Mouse (Mus musculus) ES-E14 (cell line): Measurements from ENCODE around the gene Dmbt1. TPM values are rescaled to one million over a fixed set of nuclear protein-coding genes. Genes with fewer than 3 reads are reported as not detected.

Experiments
- DNase-seq: peaks from one replicate; pipeline ENCODE4 v3.0.0-alpha.2; 2013; ENCODE audit warnings: low read depth, low spot score
- H3K27ac ChIP-seq: 2 replicates; pipeline ENCODE4 v1.5.1; 2012; ENCODE audit warnings: low read depth, mild to moderate bottlenecking, low read length, moderate library complexity, mixed read lengths; ENCODE audit not compliant: poor library complexity, insufficient read depth, severe bottlenecking
- H3K36me3 ChIP-seq: 2 replicates; pipeline ENCODE4 v1.6.1; 2012; ENCODE audit warnings: mild to moderate bottlenecking, low read length, moderate library complexity, mixed read lengths; ENCODE audit not compliant: control insufficient read depth, poor library complexity, insufficient read depth, severe bottlenecking
- H3K4me1 ChIP-seq, 2 experiments: fragments of 150-350 bp in 1 of 2; sonication (generic) in 1 of 2; 2 replicates each; pipeline ENCODE4 v1.6.1; 2012; ENCODE audit warnings: low read length in 2 of 2, mild to moderate bottlenecking in 1 of 2, mixed read lengths in 1 of 2; ENCODE audit not compliant: control insufficient read depth in 2 of 2, insufficient read depth in 2 of 2, poor library complexity in 1 of 2
- H3K4me3 ChIP-seq, 2 experiments: fragments of 150-350 bp in 1 of 2; sonication (generic) in 1 of 2; 2 replicates each; pipeline ENCODE4 v1.5.1; 2012; ENCODE audit warnings: low read length in 2 of 2, low read depth in 1 of 2, mild to moderate bottlenecking in 1 of 2, mixed read lengths in 1 of 2; ENCODE audit not compliant: insufficient read depth in 1 of 2, poor library complexity in 1 of 2, severe bottlenecking in 1 of 2
- H3K9ac ChIP-seq: 2 replicates; pipeline ENCODE4 v1.6.1; 2012; ENCODE audit warnings: low read depth, mild to moderate bottlenecking, low read length, mixed read lengths; ENCODE audit not compliant: poor library complexity, insufficient read depth, severe bottlenecking
- H3K9me3 ChIP-seq: fragments of 150-350 bp; sonication (generic); 2 replicates; pipeline ENCODE4 v1.6.1; 2012; ENCODE audit warnings: low read depth, mild to moderate bottlenecking, low read length; ENCODE audit not compliant: control insufficient read depth, insufficient read depth
- CHD2 ChIP-seq: IDR thresholded peaks from 2 replicates; pipeline ENCODE4 v1.6.1; 2014; ENCODE audit warnings: mild to moderate bottlenecking, low read depth, low read length, inconsistent platforms
- HCFC1 ChIP-seq: IDR thresholded peaks from 2 replicates; pipeline ENCODE4 v1.6.1; 2012; ENCODE audit warnings: low read length, inconsistent platforms, borderline replicate concordance; ENCODE audit not compliant: insufficient read depth
- MAFK ChIP-seq: IDR thresholded peaks from 2 replicates; pipeline ENCODE4 v1.6.1; 2014; ENCODE audit warnings: mild to moderate bottlenecking, low read depth, low read length, inconsistent platforms; ENCODE audit not compliant: insufficient read depth
- ZC3H11A ChIP-seq: IDR thresholded peaks from 2 replicates; pipeline ENCODE4 v1.6.1; 2012; ENCODE audit warnings: low read depth, mild to moderate bottlenecking, inconsistent platforms, low read length, borderline replicate concordance
- ZNF384 ChIP-seq: IDR thresholded peaks from 2 replicates; pipeline ENCODE4 v1.6.1; 2012; ENCODE audit warnings: low read depth, low read length, inconsistent platforms
- in situ Hi-C, 2 experiments: fragments of 600-800 bp; cut with MboI; formaldehyde crosslinking; loops; one replicate each; pipeline ENCODE4 v1.15.1; 2025; ENCODE audit warnings: low sequenced_read_pairs in 2 of 2, inconsistent platforms in 1 of 2; ENCODE audit not compliant: unreplicated experiment in 2 of 2
- total RNA-seq: library from RNA; depleted of rRNA; stranded (reverse); fragments of 300-350 nt; gene quantifications from 2 replicates; pipeline ENCODE4 v1.2.3, GENCODE M21; 2012

Dmbt1 gene
- total RNA-seq, 1 experiment: 0.27 TPM

- Histone ChIP-seq H3K27ac (no peak overlapping the region), H3K9ac (no peak overlapping the region), H3K4me1 (no peaks in the 10 kb centered on the region), H3K9me3 (no peaks in the 10 kb centered on the region), H3K4me3 (no peak overlapping the region), H3K36me3 (no peaks in the 10 kb centered on the region)
- DNase-seq: no peak
- TF ChIP-seq CHD2 (no peak), MAFK (no peak), ZNF384 (no peak), HCFC1 (no peak)
- in situ Hi-C loops: no loop called here
Observed at GRCm38 (mm10) chr7:131133181-131133580, 101.3 kb downstream of the Dmbt1 start.

- in situ Hi-C loops: no loop called here
- no peak within 1 kb of the TSS for H3K27ac ChIP-seq
- DNase-seq: no peak
- TF ChIP-seq CHD2: no peak
- no peak for TF ChIP-seq MAFK
- TF ChIP-seq HCFC1: no peak
- no peak for TF ChIP-seq ZC3H11A
- TF ChIP-seq ZNF384: no peak
- H3K4me1 ChIP-seq: no peaks in the 10 kb centered on the region
- H3K9ac ChIP-seq: no peak within 1 kb of the TSS
- no peaks in the 10 kb centered on the region for H3K36me3 ChIP-seq
- no peaks in the 10 kb centered on the region for H3K9me3 ChIP-seq
- no peak within 1 kb of the TSS for H3K4me3 ChIP-seq
Observed at GRCm38 (mm10) chr7:131146214-131146613, 114.4 kb downstream of the Dmbt1 start, which contains the start of gene 4933402N03Rik. 4933402N03Rik (minus strand) TSS chr7:131146314.

- TF ChIP-seq MAFK (no peak), ZC3H11A (no peak)
- no peak overlapping the region for H3K4me3 ChIP-seq
- in situ Hi-C loops: no loop called here
Observed at GRCm38 (mm10) chr7:131150179-131150578, 118.3 kb downstream of the Dmbt1 start.

GRCm38 (mm10) chr7:131153044-131153443 lies 121.2 kb downstream of the Dmbt1 start:
- no peaks in the 10 kb centered on the region for H3K36me3 ChIP-seq
- H3K9ac ChIP-seq: no peak overlapping the region
- H3K9me3 ChIP-seq: no peaks in the 10 kb centered on the region
- TF ChIP-seq CHD2: no peak
- no peak for TF ChIP-seq ZNF384
- no peak for TF ChIP-seq HCFC1
- no peak for TF ChIP-seq MAFK
- TF ChIP-seq ZC3H11A: no peak
- H3K4me1 ChIP-seq: no peaks in the 10 kb centered on the region
- H3K4me3 ChIP-seq: no peak overlapping the region
- in situ Hi-C loops: no loop called here
- DNase-seq: no peak
- H3K27ac ChIP-seq: no peak overlapping the region

More at GRCm38 (mm10) chr7:131150179-131150578, 118.3 kb downstream of the Dmbt1 start:
- Histone ChIP-seq H3K36me3 (no peaks in the 10 kb centered on the region), H3K9me3 (no peaks in the 10 kb centered on the region), H3K27ac (no peak overlapping the region), H3K4me1 (no peaks in the 10 kb centered on the region), H3K9ac (no peak overlapping the region)
- no peak for DNase-seq

GRCm38 (mm10) chr7:131162251-131162650 lies 130.4 kb downstream of the Dmbt1 start:
- Histone ChIP-seq H3K36me3 (no peaks in the 10 kb centered on the region), H3K9me3 (no peaks in the 10 kb centered on the region), H3K27ac (no peak overlapping the region), H3K4me3 (no peak overlapping the region), H3K4me1 (no peaks in the 10 kb centered on the region), H3K9ac (no peak overlapping the region)
- in situ Hi-C loops: no loop called here
- no peak for TF ChIP-seq ZNF384
- TF ChIP-seq HCFC1: no peak
- TF ChIP-seq ZC3H11A: no peak
- no peak for TF ChIP-seq MAFK
- no peak for TF ChIP-seq CHD2
- no peak for DNase-seq
